Mouse (Mus musculus): ENCODE measurements around the gene Scyl2. TPM values are rescaled to one million over a fixed set of nuclear protein-coding genes. Genes with fewer than 3 reads are reported as not detected.

Gene Scyl2
- polyA plus RNA-seq (2014; fragmentation: Nextera tagmentation; extraction: Ambion mirVana): 14.6 and 20.4 TPM in 2 replicates

- WGBS: 5% methylated on average over 30 of the region's 31 CpGs
- Histone ChIP-seq H3K4me1 (ENCODE audit: control insufficient read depth, insufficient read depth, low read length) (peaks cover 5% of the 10 kb centered on the region; the same call in 1 of the 2 replicates), H3K9me3 (ENCODE audit: control insufficient read depth, low read length) (no peaks in the 10 kb centered on the region), H3K27me3 (ENCODE audit: control insufficient read depth, insufficient read depth, low read length) (no peaks in the 10 kb centered on the region), H3K36me3 (ENCODE audit: control insufficient read depth, insufficient read depth, low read length) (no peaks in the 10 kb centered on the region), H3K4me2 (ENCODE audit: low read depth, severe bottlenecking) (peak within 1 kb of the TSS; percentile 74), H3K27ac (replicated peaks; ENCODE audit: low read depth, low read length) (no peak within 1 kb of the TSS), H3K4me3 (ENCODE audit: low read depth, low read length) (peak within 1 kb of the TSS; percentile 99), H3K9ac (ENCODE audit: low read length) (peak within 1 kb of the TSS; percentile 81)
- DNase-seq (ENCODE audit: low spot score) (peak; percentile 95), ATAC-seq (ENCODE audit: insufficient number of reproducible peaks, low FRiP score, low TSS enrichment, low read depth) (peak; percentile 98)
Measured at GRCm38 (mm10) chr10:89686139-89686808, at the start of gene Scyl2. TSS of gene Scyl2 (minus strand) at chr10:89686285.

GRCm38 (mm10) chr10:89732001-89732794 is 46.1 kb upstream of the Scyl2 start, which contains the start of gene Actr6:
TSS of gene Actr6 (minus strand) at chr10:89732295.
- H3K27me3 ChIP-seq (ENCODE audit: control insufficient read depth, insufficient read depth, low read length): no peaks in the 10 kb centered on the region
- peak; percentile 93 for DNase-seq (ENCODE audit: low spot score)
- ATAC-seq (ENCODE audit: insufficient number of reproducible peaks, low FRiP score, low TSS enrichment, low read depth): peak; percentile 98
- peak within 1 kb of the TSS; percentile 67 for H3K4me3 ChIP-seq (ENCODE audit: low read depth, low read length)
- WGBS: 1% methylated on average over 49 of the region's 49 CpGs
- H3K9me3 ChIP-seq (ENCODE audit: control insufficient read depth, low read length): no peaks in the 10 kb centered on the region
- no peak within 1 kb of the TSS for H3K27ac ChIP-seq (replicated peaks; ENCODE audit: low read depth, low read length)
- H3K36me3 ChIP-seq (ENCODE audit: control insufficient read depth, insufficient read depth, low read length): no peaks in the 10 kb centered on the region
- H3K4me1 ChIP-seq (ENCODE audit: control insufficient read depth, insufficient read depth, low read length): no peaks in the 10 kb centered on the region
- peak within 1 kb of the TSS; percentile 64 for H3K9ac ChIP-seq (ENCODE audit: low read length)
- peak within 1 kb of the TSS; percentile 67 for H3K4me2 ChIP-seq (ENCODE audit: low read depth, severe bottlenecking)

- 15% methylated on average over 5 of the region's 5 CpGs for WGBS
- Histone ChIP-seq H3K36me3 (ENCODE audit: control insufficient read depth, insufficient read depth, low read length) (no peaks in the 10 kb centered on the region), H3K27me3 (ENCODE audit: control insufficient read depth, insufficient read depth, low read length) (no peaks in the 10 kb centered on the region), H3K27ac (replicated peaks; ENCODE audit: low read depth, low read length) (no peak overlapping the region), H3K4me1 (ENCODE audit: control insufficient read depth, insufficient read depth, low read length) (no peaks in the 10 kb centered on the region), H3K9ac (ENCODE audit: low read length) (peak overlapping the region; percentile 64), H3K4me2 (ENCODE audit: low read depth, severe bottlenecking) (peak overlapping the region; percentile 67), H3K9me3 (ENCODE audit: control insufficient read depth, low read length) (no peaks in the 10 kb centered on the region), H3K4me3 (ENCODE audit: low read depth, low read length) (peak overlapping the region; percentile 67)
- DNase-seq (ENCODE audit: low spot score) (no peak), ATAC-seq (ENCODE audit: insufficient number of reproducible peaks, low FRiP score, low TSS enrichment, low read depth) (no peak)
Measured at GRCm38 (mm10) chr10:89731341-89731740, 45.3 kb upstream of the Scyl2 start.

- no peaks in the 10 kb centered on the region for H3K27me3 ChIP-seq (ENCODE audit: control insufficient read depth, insufficient read depth, low read length)
- H3K36me3 ChIP-seq (ENCODE audit: control insufficient read depth, insufficient read depth, low read length): no peaks in the 10 kb centered on the region
- H3K4me2 ChIP-seq (ENCODE audit: low read depth, severe bottlenecking): no peak overlapping the region; the same call in 1 of the 2 replicates
- H3K27ac ChIP-seq (replicated peaks; ENCODE audit: low read depth, low read length): no peak overlapping the region
- H3K4me1 ChIP-seq (ENCODE audit: control insufficient read depth, insufficient read depth, low read length): no peaks in the 10 kb centered on the region
- WGBS: 89% methylated on average over 6 of the region's 6 CpGs
- DNase-seq (ENCODE audit: low spot score) (no peak), ATAC-seq (ENCODE audit: insufficient number of reproducible peaks, low FRiP score, low TSS enrichment, low read depth) (no peak)
- no peak overlapping the region for H3K4me3 ChIP-seq (ENCODE audit: low read depth, low read length)
- no peak overlapping the region for H3K9ac ChIP-seq (ENCODE audit: low read length)
- H3K9me3 ChIP-seq (ENCODE audit: control insufficient read depth, low read length): no peaks in the 10 kb centered on the region
Measured at GRCm38 (mm10) chr10:89730386-89730785, 44.3 kb upstream of the Scyl2 start.

- no peak overlapping the region for H3K4me3 ChIP-seq (ENCODE audit: low read depth, low read length)
- H3K9ac ChIP-seq (ENCODE audit: low read length): no peak overlapping the region
- peaks cover 4% of the 10 kb centered on the region; the same call in 1 of the 2 replicates for H3K36me3 ChIP-seq (ENCODE audit: control insufficient read depth, insufficient read depth, low read length)
- no peaks in the 10 kb centered on the region for H3K4me1 ChIP-seq (ENCODE audit: control insufficient read depth, insufficient read depth, low read length)
- no peak overlapping the region for H3K27ac ChIP-seq (replicated peaks; ENCODE audit: low read depth, low read length)
- H3K4me2 ChIP-seq (ENCODE audit: low read depth, severe bottlenecking): no peak overlapping the region
- 91% methylated on average over 14 of the region's 14 CpGs for WGBS
- no peaks in the 10 kb centered on the region for H3K9me3 ChIP-seq (ENCODE audit: control insufficient read depth, low read length)
- ATAC-seq (ENCODE audit: insufficient number of reproducible peaks, low FRiP score, low TSS enrichment, low read depth) (no peak), DNase-seq (ENCODE audit: low spot score) (no peak)
- H3K27me3 ChIP-seq (ENCODE audit: control insufficient read depth, insufficient read depth, low read length): no peaks in the 10 kb centered on the region
Measured at GRCm38 (mm10) chr10:89722247-89723195, 36.4 kb upstream of the Scyl2 start.

- H3K4me3 ChIP-seq (ENCODE audit: low read depth, low read length): no peak overlapping the region
- H3K27me3 ChIP-seq (ENCODE audit: control insufficient read depth, insufficient read depth, low read length): no peaks in the 10 kb centered on the region
- H3K4me1 ChIP-seq (ENCODE audit: control insufficient read depth, insufficient read depth, low read length): no peaks in the 10 kb centered on the region
- no peak overlapping the region for H3K27ac ChIP-seq (replicated peaks; ENCODE audit: low read depth, low read length)
- no peak overlapping the region for H3K9ac ChIP-seq (ENCODE audit: low read length)
- H3K4me2 ChIP-seq (ENCODE audit: low read depth, severe bottlenecking): no peak overlapping the region
- no peak for ATAC-seq (ENCODE audit: insufficient number of reproducible peaks, low FRiP score, low TSS enrichment, low read depth)
- DNase-seq (ENCODE audit: low spot score): no peak
- no peaks in the 10 kb centered on the region for H3K9me3 ChIP-seq (ENCODE audit: control insufficient read depth, low read length)
- peaks cover 4% of the 10 kb centered on the region; the same call in 1 of the 2 replicates for H3K36me3 ChIP-seq (ENCODE audit: control insufficient read depth, insufficient read depth, low read length)
- 95% methylated on average over 3 of the region's 3 CpGs for WGBS
Measured at GRCm38 (mm10) chr10:89720796-89721195, 34.7 kb upstream of the Scyl2 start.

- Histone ChIP-seq H3K36me3 (ENCODE audit: control insufficient read depth, insufficient read depth, low read length) (peaks cover 4% of the 10 kb centered on the region; the same call in 1 of the 2 replicates), H3K9ac (ENCODE audit: low read length) (no peak overlapping the region), H3K4me2 (ENCODE audit: low read depth, severe bottlenecking) (no peak overlapping the region), H3K27me3 (ENCODE audit: control insufficient read depth, insufficient read depth, low read length) (no peaks in the 10 kb centered on the region), H3K4me3 (ENCODE audit: low read depth, low read length) (no peak overlapping the region), H3K4me1 (ENCODE audit: control insufficient read depth, insufficient read depth, low read length) (no peaks in the 10 kb centered on the region), H3K9me3 (ENCODE audit: control insufficient read depth, low read length) (no peaks in the 10 kb centered on the region), H3K27ac (replicated peaks; ENCODE audit: low read depth, low read length) (no peak overlapping the region)
- ATAC-seq (ENCODE audit: insufficient number of reproducible peaks, low FRiP score, low TSS enrichment, low read depth) (no peak), DNase-seq (ENCODE audit: low spot score) (no peak)
Measured at GRCm38 (mm10) chr10:89720252-89720651, 34.2 kb upstream of the Scyl2 start.

GRCm38 (mm10) chr10:89714910-89715309 is 28.8 kb upstream of the Scyl2 start:
- no peak for ATAC-seq (ENCODE audit: insufficient number of reproducible peaks, low FRiP score, low TSS enrichment, low read depth)
- no peak overlapping the region for H3K4me3 ChIP-seq (ENCODE audit: low read depth, low read length)
- H3K4me2 ChIP-seq (ENCODE audit: low read depth, severe bottlenecking): no peak overlapping the region
- H3K36me3 ChIP-seq (ENCODE audit: control insufficient read depth, insufficient read depth, low read length): peaks cover 9% of the 10 kb centered on the region
- H3K27me3 ChIP-seq (ENCODE audit: control insufficient read depth, insufficient read depth, low read length): no peaks in the 10 kb centered on the region
- no peaks in the 10 kb centered on the region for H3K4me1 ChIP-seq (ENCODE audit: control insufficient read depth, insufficient read depth, low read length)
- no peak for DNase-seq (ENCODE audit: low spot score)
- no peak overlapping the region for H3K27ac ChIP-seq (replicated peaks; ENCODE audit: low read depth, low read length)
- no peak overlapping the region for H3K9ac ChIP-seq (ENCODE audit: low read length)
- H3K9me3 ChIP-seq (ENCODE audit: control insufficient read depth, low read length): no peaks in the 10 kb centered on the region
- 90% methylated on average over 10 of the region's 10 CpGs for WGBS

Data from limb, embryonic 11.5 days (tissue).